Mouse (Mus musculus) megakaryocyte, embryonic 14.5 days (primary cell): ENCODE results near the gene Alg9.

Experiments
- FLI1 ChIP-seq: IDR thresholded peaks from 2 replicates; pipeline ENCODE4 v1.6.1; 2012; ENCODE audit warnings: low read length, inconsistent platforms, mixed read lengths
- GATA1 ChIP-seq: IDR thresholded peaks from 3 replicates; pipeline ENCODE4 v1.6.1; 2012; ENCODE audit warnings: mixed read lengths, low read length, inconsistent platforms, borderline replicate concordance

GRCm38 (mm10) chr9:50798368-50798767 is 23.5 kb downstream of the Alg9 start:
- TF ChIP-seq FLI1: no peak
- no peak for TF ChIP-seq GATA1
